Mouse (Mus musculus): ENCODE results near the gene Chst10.

Chst10 gene

DNA sequence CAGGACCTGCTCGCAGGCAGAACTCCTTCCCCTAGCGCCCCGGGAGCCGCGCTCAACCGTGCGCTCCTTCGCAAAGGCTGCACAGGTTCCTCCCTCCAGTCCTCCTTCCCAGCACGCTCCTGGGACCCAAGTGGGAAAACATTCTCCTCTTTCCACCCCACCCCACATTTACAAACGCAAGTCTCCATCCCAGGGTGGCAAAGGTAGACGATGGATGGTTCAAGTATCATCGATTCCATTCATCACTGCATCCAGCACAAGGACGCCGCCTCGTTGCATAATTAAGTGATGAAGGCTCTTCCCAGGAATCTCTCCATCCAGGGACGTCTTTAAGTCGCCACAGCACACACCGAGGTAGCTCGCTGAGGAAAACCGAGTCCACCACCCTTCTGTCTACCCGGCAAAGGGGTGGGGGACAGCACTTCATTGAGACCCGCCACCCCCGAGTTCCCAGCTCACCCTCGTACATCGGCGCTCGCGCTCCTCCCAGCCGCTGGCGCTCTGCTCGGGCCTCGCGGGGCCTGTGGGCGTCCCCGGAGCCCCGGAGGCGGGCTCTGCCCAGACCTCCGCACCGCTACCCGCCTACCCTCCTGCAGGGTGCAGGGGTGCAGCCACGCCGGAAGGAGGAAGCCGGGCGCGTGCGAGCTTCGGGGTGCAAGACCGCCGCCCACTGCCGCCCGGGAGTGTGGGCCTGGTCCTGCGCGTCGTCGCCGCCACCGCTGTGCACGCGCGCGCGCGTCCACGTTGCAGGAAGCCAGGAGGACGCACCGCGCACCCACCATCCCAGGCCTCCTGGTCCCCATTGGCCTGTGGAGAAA, at the start of gene Chst10:
Chst10 (minus strand) TSS at position 731 of the 818 bp plus-strand sequence.
- DNase-seq: peak; percentile 83 to 85

DNA sequence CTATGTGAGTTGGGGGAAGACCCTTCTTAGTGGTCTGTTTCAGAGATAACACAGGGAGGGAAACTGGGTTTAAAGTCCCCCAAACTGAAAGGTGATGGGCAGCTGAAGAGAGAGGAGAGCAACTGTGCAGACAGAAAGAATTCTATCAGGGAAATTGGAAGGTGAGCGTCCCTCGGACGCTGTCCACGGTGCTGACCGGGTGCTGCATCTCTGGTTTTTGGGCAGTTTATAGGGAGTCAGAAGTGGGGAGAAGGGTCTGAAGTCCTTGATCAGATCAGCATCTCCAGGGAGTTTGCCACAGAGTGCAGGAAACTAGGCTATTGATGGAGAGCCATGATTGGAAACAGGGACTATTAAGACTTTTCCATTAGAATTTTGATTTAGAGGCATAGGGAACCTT, 41.6 kb upstream of the Chst10 start:
- peak; percentile 19 to 25 for DNase-seq

GRCm38 (mm10) chr1:38938849-38939248, 40.9 kb upstream of the Chst10 start, which contains the start of gene Nms:
Gene Nms, plus strand, starts transcription at chr1:38939149.
- no peak for DNase-seq

GRCm38 (mm10) chr1:38936780-38937179, 38.8 kb upstream of the Chst10 start:
- DNase-seq: peak; percentile 58 to 61

DNA sequence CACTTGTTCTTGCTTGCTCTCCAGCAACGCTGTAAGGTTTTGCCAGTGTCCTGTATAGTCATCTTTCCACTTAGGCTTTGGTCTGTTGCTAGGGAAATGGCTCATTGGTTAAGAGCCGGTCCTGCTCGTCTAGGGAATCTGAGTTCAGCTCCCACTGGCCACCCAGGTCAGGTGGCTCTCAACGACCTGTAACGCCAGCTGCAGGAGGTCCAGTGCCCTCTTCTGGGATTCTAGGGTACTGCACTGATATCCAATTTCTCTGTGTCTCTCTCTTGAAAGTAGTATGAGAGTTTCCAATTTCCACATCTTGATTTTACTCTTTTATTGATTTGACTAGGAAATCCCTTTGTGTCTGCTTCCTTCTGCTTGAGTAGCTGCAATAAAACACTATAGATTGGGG, 36.7 kb upstream of the Chst10 start:
- DNase-seq: peak; percentile 66 to 69

DNA sequence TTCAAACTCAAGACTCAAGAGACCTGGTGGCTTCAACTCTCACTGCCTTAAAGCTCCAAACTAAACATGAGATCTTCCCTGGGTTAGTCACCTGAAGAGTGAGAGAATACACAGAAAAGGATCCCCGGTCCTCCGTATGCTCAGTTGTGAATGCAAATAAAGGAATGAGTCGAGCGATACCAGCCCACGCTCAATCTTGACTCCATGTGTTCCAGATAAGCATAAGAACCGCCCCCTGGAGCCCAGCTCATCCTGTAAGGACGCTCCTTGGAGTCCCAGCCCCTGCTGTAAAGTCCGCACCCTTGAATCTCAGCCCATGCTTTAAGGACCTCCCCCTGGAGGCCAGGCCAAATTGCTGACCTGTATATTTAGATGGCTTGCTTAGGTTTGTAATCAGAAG, 32.8 kb upstream of the Chst10 start:
- no peak for DNase-seq

DNA sequence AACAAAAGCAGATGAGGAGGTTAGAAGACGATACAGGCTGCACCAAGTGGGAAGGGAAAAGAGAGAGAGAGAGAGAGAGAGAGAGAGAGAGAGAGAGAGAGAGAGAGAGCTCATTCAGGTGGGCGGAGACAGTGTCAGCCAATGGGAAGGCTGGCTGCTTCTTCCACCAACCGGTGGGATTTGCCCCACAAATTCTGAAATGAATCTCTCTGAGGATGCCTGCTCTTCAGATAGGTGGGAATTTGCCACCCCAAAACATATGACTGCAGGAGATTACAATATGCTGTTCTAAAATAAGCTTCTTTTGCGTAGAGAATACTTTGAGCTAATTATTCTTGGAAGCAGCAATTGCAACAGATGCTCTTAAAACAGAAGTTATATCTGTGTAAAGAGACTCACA, 31.5 kb upstream of the Chst10 start:
- DNase-seq: no peak

DNA sequence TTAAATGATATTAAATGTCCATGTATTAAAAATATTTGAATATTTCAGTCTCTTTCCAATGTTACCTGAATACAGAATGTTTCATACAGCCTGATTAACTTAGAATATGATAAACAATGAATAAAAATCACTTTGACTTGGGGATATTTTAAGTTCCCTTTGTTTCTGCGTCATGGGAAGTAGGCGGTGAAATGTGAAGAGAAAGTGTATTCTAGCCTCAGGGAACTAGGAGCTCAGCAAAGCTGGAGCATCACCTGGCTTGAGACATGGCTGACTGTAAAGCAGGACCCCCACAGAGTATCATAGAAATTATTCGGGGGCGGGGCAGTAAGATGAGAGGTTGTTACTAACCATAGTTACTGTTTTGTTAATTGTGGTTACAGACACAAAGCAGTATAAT, 31.0 kb upstream of the Chst10 start:
- peak; percentile 10 to 15 for DNase-seq

GRCm38 (mm10) chr1:38903985-38904384, 6.0 kb upstream of the Chst10 start:
- peak; percentile 9 to 20 for DNase-seq

DNA sequence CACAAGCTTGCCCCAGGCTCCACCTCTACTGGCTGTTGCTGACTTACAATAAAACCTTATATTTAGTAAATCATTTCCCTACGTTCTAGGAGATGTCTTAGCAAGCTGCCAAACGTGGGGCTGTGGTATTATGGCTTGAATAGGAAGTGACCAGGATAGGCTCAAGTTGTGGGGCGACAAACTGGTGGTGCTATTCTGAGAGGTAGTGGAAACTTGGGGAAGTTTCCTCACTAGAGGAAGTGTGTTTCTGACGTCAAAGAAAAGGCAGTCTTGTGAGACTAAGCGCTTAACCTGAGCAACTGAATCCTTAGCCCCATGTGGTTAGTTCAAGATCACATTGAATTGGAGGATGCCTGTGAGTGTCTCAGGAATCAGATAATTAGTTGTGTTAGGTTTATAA, 4.6 kb upstream of the Chst10 start:
- peak; percentile 71 to 74 for DNase-seq

GRCm38 (mm10) chr1:38893081-38893480, 4.9 kb downstream of the Chst10 start:
- DNase-seq: no peak

DNA sequence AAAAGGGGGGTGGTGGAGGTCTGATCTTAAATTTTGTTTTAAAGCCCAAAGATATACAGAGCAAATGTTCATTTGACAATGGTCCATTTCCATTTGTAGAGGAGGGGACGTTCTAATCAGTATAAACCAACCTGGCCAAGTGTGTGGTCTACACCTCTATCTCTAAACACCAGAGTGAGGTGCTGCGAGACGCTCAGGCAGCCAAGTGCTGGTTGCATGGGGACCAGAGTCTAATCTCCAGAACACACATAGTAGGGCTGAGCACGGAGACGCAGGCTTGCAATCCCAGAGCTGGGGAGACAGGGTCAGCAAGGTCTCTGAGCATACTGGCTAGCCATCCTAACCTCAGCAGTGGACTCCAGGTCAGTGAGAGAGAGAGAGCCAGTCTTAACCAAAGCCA, 6.5 kb downstream of the Chst10 start:
- no peak for DNase-seq

DNA sequence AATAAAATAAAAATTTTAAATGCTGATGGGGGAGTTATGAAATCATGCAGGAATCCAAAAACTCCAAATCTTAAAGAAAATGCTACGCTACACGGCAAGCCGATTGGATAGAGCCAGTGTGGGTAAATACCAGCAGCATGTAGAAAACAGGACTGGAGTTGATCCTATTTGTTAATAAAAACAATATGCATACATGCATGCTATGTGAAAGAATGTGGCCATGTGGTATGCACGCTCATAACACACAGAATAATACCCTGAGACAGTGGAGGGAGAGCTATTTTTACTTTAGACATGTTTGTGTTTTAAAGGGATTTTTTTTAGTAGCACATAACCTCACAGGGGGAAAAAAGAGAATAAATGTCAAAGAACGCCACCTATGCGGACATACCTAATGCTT, 9.2 kb downstream of the Chst10 start:
- DNase-seq: no peak

DNA sequence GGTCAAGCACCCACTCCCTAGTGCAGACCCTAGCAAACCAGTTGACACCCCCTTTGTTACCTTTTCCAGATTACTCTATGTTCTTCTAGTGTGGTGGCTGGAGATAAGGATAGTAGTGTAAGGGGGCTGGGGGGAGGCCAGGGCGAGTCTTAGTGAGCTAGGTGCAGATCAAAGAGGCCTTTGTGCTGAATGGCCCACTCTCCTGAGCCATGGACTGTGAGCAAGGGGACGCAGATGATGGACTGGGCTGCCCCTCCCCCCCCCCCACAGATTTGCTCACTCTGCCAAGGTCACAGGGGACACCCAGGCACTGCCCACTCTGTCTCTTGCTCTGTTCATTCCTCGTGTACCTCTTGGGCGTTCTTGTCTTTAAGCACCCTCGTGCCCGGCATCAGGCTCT, 10.9 kb downstream of the Chst10 start:
- no peak for DNase-seq

GRCm38 (mm10) chr1:38886602-38887001, 11.4 kb downstream of the Chst10 start:
- no peak for DNase-seq

DNA sequence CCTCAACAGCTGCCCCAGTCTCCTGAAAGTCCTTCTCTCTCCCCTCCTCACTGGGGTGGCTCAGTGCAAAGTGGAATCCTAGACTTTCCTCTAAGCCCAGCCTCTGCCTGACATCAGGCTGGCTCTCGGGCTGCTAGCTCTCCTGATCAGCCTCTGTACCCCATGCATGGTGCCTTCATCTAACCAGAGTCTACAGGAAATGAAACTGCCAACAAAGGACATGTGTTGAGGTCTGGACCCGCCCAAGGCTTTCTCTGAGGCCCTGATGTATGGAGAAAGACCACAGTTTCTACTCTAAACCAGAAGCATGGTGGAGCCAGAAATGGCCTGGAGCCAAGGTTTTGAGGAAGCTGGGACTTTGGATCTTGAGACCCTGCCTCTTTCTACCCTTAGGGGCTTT, 12.0 kb downstream of the Chst10 start:
- peak; percentile 13 to 19 for DNase-seq

- no peak for DNase-seq
Observed at GRCm38 (mm10) chr1:38883766-38884165, 14.2 kb downstream of the Chst10 start.

DNA sequence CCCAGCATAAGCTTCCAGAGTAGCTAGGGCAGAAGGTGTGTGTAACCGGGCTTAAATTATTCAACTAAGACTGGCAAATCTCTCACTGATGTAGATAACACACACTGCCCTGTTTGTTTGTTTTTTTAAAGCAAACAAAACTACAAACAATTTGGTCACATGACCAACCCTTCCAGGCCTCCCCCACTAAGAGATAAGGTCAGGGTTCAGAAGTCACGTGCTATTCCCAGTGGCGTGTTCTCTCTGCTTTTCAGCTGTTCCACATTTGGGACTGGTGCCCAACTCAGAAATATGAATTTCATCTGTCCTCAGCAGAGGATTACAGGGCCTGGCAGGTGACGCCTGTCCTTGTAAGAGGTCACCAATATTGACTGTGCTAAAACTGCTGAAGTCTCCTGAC, 15.2 kb downstream of the Chst10 start:
- no peak for DNase-seq

DNA sequence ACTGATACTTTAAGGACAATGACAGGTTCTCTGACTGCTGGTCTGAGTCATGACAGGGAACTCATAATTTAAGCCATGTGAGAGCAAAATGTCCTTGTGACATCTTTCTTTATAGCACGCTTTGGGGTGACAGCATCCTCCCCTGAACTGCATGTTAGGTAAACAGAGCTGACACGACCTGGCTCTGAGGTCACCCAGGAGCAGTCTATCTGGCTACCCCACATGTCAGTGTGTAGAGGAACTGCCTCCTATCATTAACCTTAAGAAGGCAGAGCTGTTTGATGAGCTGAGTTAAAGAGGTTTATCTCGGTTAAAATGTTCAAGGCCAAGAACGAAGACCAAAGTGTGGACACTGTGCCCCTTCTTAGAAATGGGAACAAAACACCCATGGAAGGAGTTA, 16.6 kb downstream of the Chst10 start:
- DNase-seq: no peak

GRCm38 (mm10) chr1:38876671-38877382, 21.1 kb downstream of the Chst10 start:
- no peak for DNase-seq

GRCm38 (mm10) chr1:38873911-38874310, 24.1 kb downstream of the Chst10 start:
- no peak for DNase-seq

DNA sequence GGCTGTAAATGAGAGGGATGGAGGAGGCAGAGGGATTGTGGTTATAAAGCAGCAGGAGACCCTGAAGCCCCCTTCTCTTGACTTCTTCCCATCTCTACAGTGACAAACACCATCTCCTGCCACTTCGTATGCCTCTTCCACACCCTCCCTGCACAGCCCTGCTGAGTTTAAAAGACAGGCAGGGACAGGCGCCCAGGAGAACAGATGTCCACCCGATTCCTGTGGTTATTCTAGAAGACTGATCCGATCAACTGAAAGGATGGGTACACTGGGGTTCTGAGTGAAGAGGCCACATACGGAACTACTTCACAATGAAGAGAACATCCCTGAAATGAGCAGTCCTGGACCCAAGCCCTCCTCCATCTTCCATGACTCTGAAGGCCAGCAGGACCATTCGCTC, 26.1 kb downstream of the Chst10 start:
- no peak for DNase-seq

GRCm38 (mm10) chr1:38869398-38870195, 28.4 kb downstream of the Chst10 start:
- DNase-seq: no peak
